Mouse (Mus musculus): ENCODE data around the gene Cdc42.

The Cdc42 gene

GRCm38 (mm10) chr4:137316027-137316770, 41.3 kb downstream of the Cdc42 start:
- no peak for DNase-seq (ENCODE audit: low spot score)

- no peak for DNase-seq (ENCODE audit: low spot score)
Observed at GRCm38 (mm10) chr4:137315061-137315460, 42.5 kb downstream of the Cdc42 start.

- DNase-seq (ENCODE audit: low spot score): no peak
Observed at GRCm38 (mm10) chr4:137314561-137314960, 43.0 kb downstream of the Cdc42 start.

GRCm38 (mm10) chr4:137313511-137313910, 44.0 kb downstream of the Cdc42 start:
- peak; percentile 71 for DNase-seq (ENCODE audit: low spot score)

- peak; percentile 83 for DNase-seq (ENCODE audit: low spot score)
Observed at GRCm38 (mm10) chr4:137308377-137308776, 49.1 kb downstream of the Cdc42 start.

GRCm38 (mm10) chr4:137306991-137307706, 50.4 kb downstream of the Cdc42 start:
- no peak for DNase-seq (ENCODE audit: low spot score)

- no peak for DNase-seq (ENCODE audit: low spot score)
Observed at GRCm38 (mm10) chr4:137306577-137306888, 51.0 kb downstream of the Cdc42 start.

- DNase-seq (ENCODE audit: low spot score): no peak
Observed at GRCm38 (mm10) chr4:137305831-137306576, 51.5 kb downstream of the Cdc42 start.

- no peak for DNase-seq (ENCODE audit: low spot score)
Observed at GRCm38 (mm10) chr4:137305066-137305465, 52.5 kb downstream of the Cdc42 start.

GRCm38 (mm10) chr4:137304106-137304505, 53.4 kb downstream of the Cdc42 start:
- DNase-seq (ENCODE audit: low spot score): no peak

- DNase-seq (ENCODE audit: low spot score): no peak
Observed at GRCm38 (mm10) chr4:137301635-137302034, 55.9 kb downstream of the Cdc42 start.

GRCm38 (mm10) chr4:137300227-137300626, 57.3 kb downstream of the Cdc42 start:
- DNase-seq (ENCODE audit: low spot score): no peak

GRCm38 (mm10) chr4:137298406-137298805, 59.1 kb downstream of the Cdc42 start:
- no peak for DNase-seq (ENCODE audit: low spot score)

GRCm38 (mm10) chr4:137297611-137298010, 59.9 kb downstream of the Cdc42 start:
- DNase-seq (ENCODE audit: low spot score): no peak

GRCm38 (mm10) chr4:137294951-137295350, 62.6 kb downstream of the Cdc42 start:
- DNase-seq (ENCODE audit: low spot score): no peak

GRCm38 (mm10) chr4:137294474-137294873, 63.0 kb downstream of the Cdc42 start:
- no peak for DNase-seq (ENCODE audit: low spot score)

GRCm38 (mm10) chr4:137294032-137294431, 63.5 kb downstream of the Cdc42 start:
- no peak for DNase-seq (ENCODE audit: low spot score)

- no peak for DNase-seq (ENCODE audit: low spot score)
Observed at GRCm38 (mm10) chr4:137292625-137293024, 64.9 kb downstream of the Cdc42 start.

GRCm38 (mm10) chr4:137290250-137290649, 67.3 kb downstream of the Cdc42 start:
- no peak for DNase-seq (ENCODE audit: low spot score)

- no peak for DNase-seq (ENCODE audit: low spot score)
Observed at GRCm38 (mm10) chr4:137289701-137290100, 67.8 kb downstream of the Cdc42 start.

GRCm38 (mm10) chr4:137287818-137288217, 69.7 kb downstream of the Cdc42 start:
- DNase-seq (ENCODE audit: low spot score): peak; percentile 82

- DNase-seq (ENCODE audit: low spot score): no peak
Observed at GRCm38 (mm10) chr4:137287206-137287605, 70.3 kb downstream of the Cdc42 start.

GRCm38 (mm10) chr4:137286662-137286953, 70.9 kb downstream of the Cdc42 start:
- DNase-seq (ENCODE audit: low spot score): no peak
